Mouse (Mus musculus) MEL (cell line): ENCODE data around the gene Lcp1. TPM values are rescaled to one million over a fixed set of nuclear protein-coding genes. Genes with fewer than 3 reads are reported as not detected.

ENCODE experiments used
- DNase-seq: peaks from one replicate; pipeline ENCODE4 v3.0.0; 2011; ENCODE audit warnings: low read depth, low spot score
- H3K27ac ChIP-seq: 2 replicates; pipeline ENCODE4 v1.5.1; 2012; ENCODE audit warnings: low read depth, mild to moderate bottlenecking, control low read depth, low read length, moderate library complexity; ENCODE audit not compliant: control insufficient read depth
- H3K27me3 ChIP-seq, 2 experiments: fragments of 150-350 bp in 1 of 2; sonication (generic) in 1 of 2; 2 replicates each; pipeline ENCODE4 v1.6.1; 2012; ENCODE audit warnings: low read length in 2 of 2, mild to moderate bottlenecking in 2 of 2, improper control_type of control experiment in 1 of 2, moderate library complexity in 1 of 2; ENCODE audit not compliant: insufficient read depth in 2 of 2, control insufficient read depth in 1 of 2
- H3K36me3 ChIP-seq, 2 experiments: 2 replicates each; pipeline ENCODE4 v1.6.1; 2012 to 2014; ENCODE audit warnings: low read length in 2 of 2, improper control_type of control experiment in 1 of 2, inconsistent platforms in 1 of 2, mild to moderate bottlenecking in 1 of 2; ENCODE audit not compliant: insufficient read depth in 2 of 2, control insufficient read depth in 1 of 2
- H3K4me1 ChIP-seq, 2 experiments: fragments of 150-350 bp in 1 of 2; sonication (generic) in 1 of 2; 2 replicates each; pipeline ENCODE4 v1.6.1; 2012; ENCODE audit warnings: low read length in 2 of 2, improper control_type of control experiment in 1 of 2, mild to moderate bottlenecking in 1 of 2; ENCODE audit not compliant: insufficient read depth in 2 of 2, control insufficient read depth in 1 of 2
- H3K4me3 ChIP-seq, 2 experiments: fragments of 150-350 bp in 1 of 2; sonication (generic) in 1 of 2; 2 replicates each; pipeline ENCODE4 v1.5.1; 2012; ENCODE audit warnings: low read depth in 2 of 2, low read length in 2 of 2, mild to moderate bottlenecking in 2 of 2, moderate library complexity in 2 of 2, control low read depth in 1 of 2, improper control_type of control experiment in 1 of 2; ENCODE audit not compliant: control insufficient read depth in 1 of 2, insufficient read depth in 1 of 2
- H3K79me2 ChIP-seq: 2 replicates; pipeline ENCODE4 v1.6.1; 2012; ENCODE audit warnings: mild to moderate bottlenecking, low read length, moderate library complexity; ENCODE audit not compliant: control insufficient read depth, poor library complexity, insufficient read depth
- H3K9ac ChIP-seq: 2 replicates; pipeline ENCODE4 v1.6.1; 2012; ENCODE audit warnings: low read depth, mild to moderate bottlenecking, control low read depth, low read length, moderate library complexity; ENCODE audit not compliant: control insufficient read depth, poor library complexity, severe bottlenecking
- H3K9me3 ChIP-seq: fragments of 150-350 bp; sonication (generic); replicated peaks from 2 replicates; pipeline ENCODE4 v1.6.1; 2012; ENCODE audit warnings: mild to moderate bottlenecking, low read length, improper control_type of control experiment, moderate library complexity; ENCODE audit not compliant: insufficient read depth
- CHD2 ChIP-seq: IDR thresholded peaks from 2 replicates; pipeline ENCODE4 v1.6.1; 2011; ENCODE audit warnings: low read length, improper control_type of control experiment
- CTCF ChIP-seq, 3 experiments: IDR thresholded peaks in 2 of 3; conservative IDR thresholded peaks in 1 of 3; 2 replicates each; pipeline ENCODE4 v1.5.1; 2011 to 2012; ENCODE audit warnings: low read length in 3 of 3, low read depth in 2 of 3, mild to moderate bottlenecking in 2 of 3, improper control_type of control experiment in 1 of 3, inconsistent platforms in 1 of 3, mixed read lengths in 1 of 3, moderate library complexity in 1 of 3; ENCODE audit not compliant: control insufficient read depth in 1 of 3, insufficient read depth in 1 of 3, poor library complexity in 1 of 3, severe bottlenecking in 1 of 3
- ETS1 ChIP-seq: IDR thresholded peaks from 2 replicates; pipeline ENCODE4 v1.6.1; 2012; ENCODE audit warnings: low read depth, mild to moderate bottlenecking, inconsistent platforms, low read length, improper control_type of control experiment, moderate library complexity
- GATA1 ChIP-seq: IDR thresholded peaks from 2 replicates; pipeline ENCODE4 v1.6.1; 2011; ENCODE audit warnings: low read depth, low read length, improper control_type of control experiment
- MAFK ChIP-seq: IDR thresholded peaks from 2 replicates; pipeline ENCODE4 v1.6.1; 2011; ENCODE audit warnings: low read depth, mild to moderate bottlenecking, low read length, improper control_type of control experiment, borderline replicate concordance
- MAZ ChIP-seq: IDR thresholded peaks from 2 replicates; pipeline ENCODE4 v1.6.1; 2012; ENCODE audit warnings: low read depth, mild to moderate bottlenecking, inconsistent platforms, low read length, improper control_type of control experiment
- RCOR1 ChIP-seq: IDR thresholded peaks from 2 replicates; pipeline ENCODE4 v1.6.1; 2012; ENCODE audit warnings: low read depth, mild to moderate bottlenecking, inconsistent platforms, low read length, improper control_type of control experiment
- TAL1 ChIP-seq: IDR thresholded peaks from 2 replicates; pipeline ENCODE4 v1.6.1; 2012; ENCODE audit warnings: mild to moderate bottlenecking, inconsistent platforms, low read length, moderate library complexity, mixed read lengths
- USF1 ChIP-seq: IDR thresholded peaks from 2 replicates; pipeline ENCODE4 v1.6.1; 2014; ENCODE audit warnings: low read depth, mild to moderate bottlenecking, inconsistent platforms, low read length, improper control_type of control experiment, moderate library complexity
- USF2 ChIP-seq, 2 experiments: IDR thresholded peaks; 2 replicates each; pipeline ENCODE4 v1.6.1; 2011 to 2012; ENCODE audit warnings: improper control_type of control experiment in 2 of 2, low read length in 2 of 2, borderline replicate concordance in 1 of 2, inconsistent platforms in 1 of 2, low read depth in 1 of 2, mild to moderate bottlenecking in 1 of 2; ENCODE audit not compliant: insufficient read depth in 1 of 2
- ZKSCAN1 ChIP-seq: IDR thresholded peaks from 2 replicates; pipeline ENCODE4 v1.6.1; 2012; ENCODE audit warnings: low read depth, mild to moderate bottlenecking, inconsistent platforms, low read length, improper control_type of control experiment, moderate library complexity
- ZNF384 ChIP-seq: IDR thresholded peaks from 2 replicates; pipeline ENCODE4 v1.6.1; 2012; ENCODE audit warnings: low read depth, mild to moderate bottlenecking, inconsistent platforms, low read length, improper control_type of control experiment
- polyA plus RNA-seq, 2 experiments: library from polyadenylated mRNA; stranded (reverse) in 1 of 2; unstranded in 1 of 2; fragments of >175 nt in 1 of 2; fragments of >200 nt in 1 of 2; gene quantifications; 2 replicates each; pipeline versions ENCODE4 v1.2.1 to v1.2.4; 2012; ENCODE audit warnings: low replicate concordance in 2 of 2, low read depth in 1 of 2; ENCODE audit not compliant: insufficient read length in 2 of 2, insufficient read depth in 1 of 2, missing spikeins in 1 of 2
- total RNA-seq: library from RNA; depleted of rRNA; stranded (reverse); fragments of 300-350 nt; gene quantifications from 2 replicates; pipeline ENCODE4 v1.2.3, GENCODE M21; 2012

The Lcp1 gene
- total and polyA plus RNA-seq, 3 experiments: 11.0 to 20.3 TPM; not detected in 1

DNA sequence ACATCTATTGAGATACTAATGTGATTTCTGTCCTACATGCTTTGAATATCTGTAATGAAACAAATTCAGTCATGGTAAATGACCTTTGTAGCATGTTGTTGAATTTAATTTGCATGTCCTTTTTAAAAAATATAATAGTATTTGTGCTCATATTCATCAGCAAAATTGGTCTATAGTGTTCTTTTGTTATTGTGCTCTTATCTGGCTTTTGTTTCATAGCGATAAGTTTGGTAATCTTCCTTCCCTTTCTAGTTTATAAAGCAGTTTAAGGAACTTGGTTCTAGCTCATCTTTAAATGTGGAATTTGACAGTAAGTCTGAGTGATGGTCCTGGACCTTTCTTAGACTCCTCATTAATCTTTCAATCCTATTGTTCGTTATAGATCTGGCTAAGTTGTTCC is 28.5 kb downstream of the Lcp1 start (continued):
- no peak for TF ChIP-seq RCOR1

DNA sequence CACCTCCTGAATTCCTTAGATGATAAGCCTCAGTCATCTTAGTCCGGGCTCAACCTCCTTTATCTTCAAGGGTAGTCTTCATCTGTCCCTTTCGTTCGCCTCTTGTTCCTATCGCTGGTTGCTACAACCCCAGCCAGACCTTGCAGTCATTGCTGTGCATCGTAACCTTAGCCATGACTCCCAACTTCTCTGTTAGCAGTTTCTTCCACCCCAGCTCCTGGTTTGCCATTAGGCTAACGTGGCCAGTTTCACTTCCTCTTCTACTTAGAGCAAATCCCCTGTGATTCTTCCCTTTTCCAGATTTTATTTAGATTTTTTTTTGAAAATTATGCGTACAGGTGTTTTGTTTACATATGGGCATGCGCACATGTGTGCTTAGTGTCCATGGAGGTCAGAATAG is 33.0 kb downstream of the Lcp1 start:
- peaks cover 0 to 13% of the 10 kb centered on the region in 2 experiments; a peak in 2 of 4 replicates for H3K36me3 ChIP-seq
- no peak overlapping the region for H3K27ac ChIP-seq
- TF ChIP-seq ZKSCAN1 (no peak), CTCF (IDR thresholded peaks at IDR 0.05 in 2 of 3, conservative IDR thresholded peaks at IDR 0.05 in 1 of 3; ENCODE audit: control insufficient read depth in 1 of 3, insufficient read depth in 1 of 3, low read depth in 2 of 3, low read length in 3 of 3, poor library complexity in 1 of 3, severe bottlenecking in 1 of 3) (no peak), ZNF384 (no peak), MAFK (no peak), MAZ (no peak)

DNA sequence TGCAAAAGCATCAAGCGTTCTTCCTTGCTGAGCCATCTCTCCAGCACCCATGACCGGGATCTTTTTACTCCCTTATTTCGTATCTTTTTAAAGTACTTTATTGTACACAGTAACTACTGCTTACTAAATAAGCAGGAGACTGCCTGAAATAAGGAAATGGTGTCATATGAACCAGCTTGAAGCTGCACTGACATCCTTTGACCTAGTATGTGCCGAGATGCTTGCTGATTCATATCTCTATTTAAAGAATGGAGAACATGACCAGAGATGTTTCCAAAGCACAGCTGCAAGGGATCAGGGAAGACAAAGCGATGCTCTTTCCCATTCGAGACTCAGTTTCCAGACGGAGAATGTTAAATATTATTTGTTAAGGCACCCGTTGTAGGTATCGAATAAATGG is 33.4 kb downstream of the Lcp1 start:
- Histone ChIP-seq H3K36me3 (peaks cover 0 to 11% of the 10 kb centered on the region in 2 experiments; a peak in 2 of 4 replicates), H3K79me2 (no peaks in the 10 kb centered on the region), H3K27ac (no peak overlapping the region), H3K27me3 (no peaks in the 10 kb centered on the region)
- TF ChIP-seq RCOR1 (no peak), USF2 (IDR thresholded peaks at IDR 0.05; ENCODE audit: borderline replicate concordance in 1 of 2, insufficient read depth in 1 of 2, low read depth in 1 of 2, low read length in 2 of 2) (no peak), USF1 (no peak), TAL1 (no peak), CHD2 (no peak), GATA1 (no peak), ETS1 (no peak)
- TF ChIP-seq, all 39 proteins: peak for 0
- peaks cover 7 to 9% of the 10 kb centered on the region in 2 experiments for H3K4me1 ChIP-seq
- H3K4me3 ChIP-seq: no peak overlapping the region
- H3K9ac ChIP-seq: no peak overlapping the region
- no peaks in the 10 kb centered on the region for H3K9me3 ChIP-seq
- no peak for DNase-seq

More for the DNA sequence above, 33.0 kb downstream of the Lcp1 start:
- Histone ChIP-seq H3K79me2 (no peaks in the 10 kb centered on the region), H3K9me3 (no peaks in the 10 kb centered on the region), H3K4me1 (peaks cover 6 to 9% of the 10 kb centered on the region in 2 experiments), H3K27me3 (no peaks in the 10 kb centered on the region), H3K9ac (no peak overlapping the region), H3K4me3 (no peak overlapping the region)
- no peak for DNase-seq
